Mouse (Mus musculus): ENCODE measurements around the gene Itpk1.

- TF ChIP-seq EP300 (IDR thresholded peaks at IDR 0.05; ENCODE audit: insufficient read depth, low read depth, low read length) (no peak), CTCF (IDR thresholded peaks at IDR 0.05) (no peak)
These were observed 21.3 kb downstream of the Itpk1 start for GRCm38 (mm10) chr12:102683438-102683837.
